Mouse (Mus musculus) midbrain, embryonic 16.5 days (tissue): ENCODE measurements around the gene Wdr44. TPM values are rescaled to one million over a fixed set of nuclear protein-coding genes. Genes with fewer than 3 reads are reported as not detected.
A peak's percentile ranks its signal among the peaks of the same experiment; 100 is the strongest.

Source experiments
- ATAC-seq: fragments of 200-750 bp; cut with Nextera tagmentation; 2 replicates; pipeline ENCODE4 v1.8.0; 2017; ENCODE audit warnings: moderate TSS enrichment
- H3K27ac ChIP-seq: fragments of 300-500 bp; sonication (generic); 2 replicates; pipeline ENCODE4 v1.5.1; 2014; ENCODE audit warnings: mild to moderate bottlenecking, low read length, mixed read lengths
- H3K27me3 ChIP-seq: fragments of 300-500 bp; sonication (generic); 2 replicates; pipeline ENCODE4 v1.6.1; 2014; ENCODE audit warnings: low read depth, low read length, mixed read lengths; ENCODE audit not compliant: control insufficient read depth, insufficient read depth
- H3K36me3 ChIP-seq: fragments of 300-500 bp; sonication (generic); 2 replicates; pipeline ENCODE4 v1.6.1; 2014; ENCODE audit warnings: mild to moderate bottlenecking, low read length, moderate library complexity, mixed read lengths; ENCODE audit not compliant: control insufficient read depth, insufficient read depth
- H3K4me1 ChIP-seq: fragments of 300-500 bp; sonication (generic); 2 replicates; pipeline ENCODE4 v1.6.1; 2014; ENCODE audit warnings: mild to moderate bottlenecking, low read length, mixed read lengths; ENCODE audit not compliant: control insufficient read depth, insufficient read depth
- H3K4me2 ChIP-seq: fragments of 300-500 bp; sonication (generic); 2 replicates; pipeline ENCODE4 v1.6.1; 2014; ENCODE audit warnings: mild to moderate bottlenecking, low read length, mixed read lengths
- H3K4me3 ChIP-seq: fragments of 300-500 bp; sonication (generic); 2 replicates; pipeline ENCODE4 v1.5.1; 2014; ENCODE audit warnings: low read depth, mild to moderate bottlenecking, low read length, moderate library complexity, mixed read lengths
- H3K9ac ChIP-seq: fragments of 300-500 bp; sonication (generic); 2 replicates; pipeline ENCODE4 v1.6.1; 2014; ENCODE audit warnings: low read depth, low read length, mixed read lengths
- H3K9me3 ChIP-seq: fragments of 300-500 bp; sonication (generic); replicated peaks from 2 replicates; pipeline ENCODE4 v1.6.1; 2014; ENCODE audit warnings: mild to moderate bottlenecking, low read length, mixed read lengths; ENCODE audit not compliant: control insufficient read depth, poor library complexity, severe bottlenecking
- WGBS: fragments of 180-500 bp; shearing (Covaris S2); extraction: QIAGEN DNeasy Blood & Tissue Kit; methylation state at CpG from one replicate; pipeline ENCODE4 v1.1.7; 2014; 5-methylcytosine and 5-hydroxymethylcytosine counted together
- polyA plus RNA-seq: library from polyadenylated mRNA; unstranded; fragments of >200 nt; fragmentation: Nextera tagmentation; extraction: Ambion mirVana; gene quantifications from 2 replicates; pipeline ENCODE4 v1.2.1, GENCODE M21; 2015

Gene Wdr44
- polyA plus RNA-seq: 17.5 and 18.5 TPM in 2 replicates

DNA sequence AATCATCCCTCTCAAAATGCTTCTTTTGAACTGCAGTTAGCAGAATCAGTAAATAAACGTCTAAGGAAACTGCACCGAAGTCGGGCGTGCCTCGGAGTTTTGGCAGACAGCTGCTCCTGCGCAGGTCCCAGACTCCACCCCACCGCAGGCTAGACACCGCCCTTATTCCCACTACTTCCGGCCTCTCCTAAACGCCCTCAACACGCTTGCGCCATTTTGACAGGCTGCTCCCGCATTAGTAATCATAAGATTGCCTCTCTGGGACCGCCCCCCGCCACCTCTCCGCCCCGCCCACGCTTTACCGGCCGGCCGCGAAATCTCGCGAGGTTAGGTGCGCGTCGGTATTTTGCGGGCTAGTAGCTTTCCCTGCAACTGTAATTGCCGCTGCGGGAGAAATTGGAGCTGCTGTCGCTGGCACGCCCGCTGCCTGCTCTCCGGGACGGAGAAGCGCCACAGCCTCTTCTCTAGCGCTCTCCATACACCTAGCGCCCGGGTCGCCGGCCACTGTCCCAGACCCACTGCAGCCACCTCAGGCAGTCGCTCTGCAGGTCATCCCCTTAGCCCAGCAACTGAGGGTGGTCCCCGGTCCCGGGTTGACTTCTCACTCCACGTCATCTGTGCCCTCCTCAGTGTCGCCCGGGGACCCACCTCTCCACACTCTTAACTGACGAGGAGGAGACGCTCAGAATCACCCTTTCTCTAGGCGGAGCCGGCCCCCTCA, at the start of gene Wdr44:
Gene Wdr44, plus strand, starts transcription at position 330 of the 721 bp plus-strand sequence.
- Histone ChIP-seq H3K9me3 (no peaks in the 10 kb centered on the region), H3K27ac (peak within 1 kb of the TSS; percentile 87), H3K4me1 (no peaks in the 10 kb centered on the region), H3K9ac (peak within 1 kb of the TSS; percentile 70), H3K4me2 (peak within 1 kb of the TSS; percentile 58), H3K36me3 (no peaks in the 10 kb centered on the region), H3K27me3 (no peaks in the 10 kb centered on the region), H3K4me3 (peak within 1 kb of the TSS; percentile 58)
- WGBS: 12% methylated on average over 44 of the region's 51 CpGs
- ATAC-seq: peak; percentile 100

GRCm38 (mm10) chrX:23648371-23648770, 44.5 kb upstream of the Wdr44 start:
- no peak overlapping the region for H3K9ac ChIP-seq
- no peaks in the 10 kb centered on the region for H3K27me3 ChIP-seq
- H3K9me3 ChIP-seq: no peaks in the 10 kb centered on the region
- no peaks in the 10 kb centered on the region for H3K4me1 ChIP-seq
- no peak for ATAC-seq
- H3K4me3 ChIP-seq: no peak overlapping the region
- no peaks in the 10 kb centered on the region for H3K36me3 ChIP-seq
- no peak overlapping the region for H3K27ac ChIP-seq
- 100% methylated on average over 1 of the region's 1 CpGs for WGBS
- H3K4me2 ChIP-seq: no peak overlapping the region

DNA sequence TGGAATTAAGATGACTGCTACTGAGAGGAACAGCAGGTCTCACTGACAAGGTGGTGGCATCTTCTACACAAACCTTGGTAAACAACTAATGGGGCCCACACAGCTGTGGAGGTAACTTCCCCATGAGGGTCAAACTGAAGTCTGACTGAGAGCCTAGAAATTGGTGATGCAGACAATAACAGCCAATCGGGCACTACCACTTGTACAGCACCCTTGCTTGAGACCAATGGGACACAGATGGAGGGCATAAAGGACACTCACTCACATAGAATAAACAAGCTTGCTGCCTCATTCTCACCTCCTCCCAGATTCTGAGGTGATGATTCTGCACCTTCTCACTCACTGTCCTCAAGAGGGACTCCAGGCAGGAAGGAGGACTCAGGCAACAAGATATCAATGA, 30.6 kb upstream of the Wdr44 start:
- WGBS: 100% methylated on average over 1 of the region's 1 CpGs
- H3K9ac ChIP-seq: no peak overlapping the region
- H3K27me3 ChIP-seq: no peaks in the 10 kb centered on the region
- H3K4me2 ChIP-seq: no peak overlapping the region
- H3K36me3 ChIP-seq: no peaks in the 10 kb centered on the region
- ATAC-seq: no peak
- no peaks in the 10 kb centered on the region for H3K4me1 ChIP-seq
- no peaks in the 10 kb centered on the region for H3K9me3 ChIP-seq
- H3K27ac ChIP-seq: no peak overlapping the region
- no peak overlapping the region for H3K4me3 ChIP-seq

DNA sequence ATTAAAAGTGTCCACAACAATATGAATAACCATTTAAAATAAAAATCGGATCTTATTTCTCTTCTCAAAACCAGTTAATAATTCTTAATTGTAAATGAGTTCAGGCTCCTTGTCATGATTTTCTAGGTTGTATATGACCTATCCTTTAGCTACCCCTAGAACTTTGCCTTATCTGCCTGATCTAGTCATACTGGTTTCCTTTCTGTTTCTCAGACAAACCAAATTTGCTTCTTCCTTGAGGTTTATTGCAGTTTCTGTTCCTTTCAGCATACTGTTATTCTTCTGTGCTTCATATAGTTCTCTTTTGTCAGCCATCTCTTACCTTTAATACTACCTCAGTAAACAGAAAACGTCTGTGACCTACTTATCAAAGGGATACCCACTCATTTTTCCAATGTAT, 19.7 kb upstream of the Wdr44 start:
- Histone ChIP-seq H3K4me2 (no peak overlapping the region), H3K4me3 (no peak overlapping the region), H3K9me3 (no peaks in the 10 kb centered on the region), H3K36me3 (no peaks in the 10 kb centered on the region), H3K4me1 (no peaks in the 10 kb centered on the region), H3K27ac (no peak overlapping the region), H3K9ac (no peak overlapping the region), H3K27me3 (no peaks in the 10 kb centered on the region)
- WGBS: 75% methylated on average over 2 of the region's 2 CpGs
- ATAC-seq: no peak

DNA sequence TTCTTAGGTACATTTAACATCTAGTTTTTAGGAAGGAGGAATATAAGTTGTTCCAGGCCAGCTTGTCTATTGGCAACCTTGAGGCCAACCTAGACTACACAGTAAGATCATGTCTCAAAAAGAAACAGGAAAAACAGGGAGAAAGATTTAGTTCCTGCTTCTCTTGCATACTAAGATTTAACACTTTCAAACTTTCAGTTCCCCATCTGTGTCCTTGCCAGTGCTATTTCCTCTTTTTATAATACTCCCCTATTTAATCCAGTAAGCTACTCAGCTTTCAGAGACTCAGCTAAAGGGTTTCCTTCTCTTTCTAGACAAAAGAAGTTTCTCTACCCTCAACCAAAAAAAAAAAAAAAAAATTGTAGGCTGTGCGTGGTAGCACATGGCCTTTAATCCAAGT, 17.4 kb upstream of the Wdr44 start:
- H3K4me1 ChIP-seq: no peaks in the 10 kb centered on the region
- WGBS: 79% methylated on average over 1 of the region's 1 CpGs
- H3K9ac ChIP-seq: no peak overlapping the region
- no peak overlapping the region for H3K27ac ChIP-seq
- ATAC-seq: no peak
- no peak overlapping the region for H3K4me2 ChIP-seq
- H3K9me3 ChIP-seq: no peaks in the 10 kb centered on the region
- no peaks in the 10 kb centered on the region for H3K36me3 ChIP-seq
- no peak overlapping the region for H3K4me3 ChIP-seq
- no peaks in the 10 kb centered on the region for H3K27me3 ChIP-seq

DNA sequence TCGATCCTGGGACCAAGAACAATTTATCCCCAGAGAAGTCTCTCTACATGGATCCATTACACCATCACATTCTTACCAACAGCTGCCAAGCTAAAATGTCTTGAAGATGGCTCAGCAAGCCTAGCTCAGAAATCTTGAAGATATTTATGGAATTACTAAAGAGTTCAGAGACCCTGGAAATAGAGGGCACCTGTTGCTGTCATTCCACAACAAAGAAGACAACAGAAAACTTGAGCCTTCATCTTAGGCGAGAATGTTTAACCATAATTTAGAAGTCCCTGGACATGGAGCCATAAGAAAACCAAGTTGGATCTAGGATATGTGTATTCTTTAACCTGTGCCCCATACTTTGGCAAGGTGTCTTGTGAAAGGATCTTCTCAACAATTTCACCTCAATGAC, 16.3 kb upstream of the Wdr44 start:
- Histone ChIP-seq H3K4me3 (no peak overlapping the region), H3K4me2 (no peak overlapping the region), H3K27ac (no peak overlapping the region), H3K36me3 (no peaks in the 10 kb centered on the region), H3K27me3 (no peaks in the 10 kb centered on the region), H3K4me1 (no peaks in the 10 kb centered on the region), H3K9me3 (no peaks in the 10 kb centered on the region), H3K9ac (no peak overlapping the region)
- no peak for ATAC-seq
- WGBS: 84% methylated on average over 2 of the region's 2 CpGs

DNA sequence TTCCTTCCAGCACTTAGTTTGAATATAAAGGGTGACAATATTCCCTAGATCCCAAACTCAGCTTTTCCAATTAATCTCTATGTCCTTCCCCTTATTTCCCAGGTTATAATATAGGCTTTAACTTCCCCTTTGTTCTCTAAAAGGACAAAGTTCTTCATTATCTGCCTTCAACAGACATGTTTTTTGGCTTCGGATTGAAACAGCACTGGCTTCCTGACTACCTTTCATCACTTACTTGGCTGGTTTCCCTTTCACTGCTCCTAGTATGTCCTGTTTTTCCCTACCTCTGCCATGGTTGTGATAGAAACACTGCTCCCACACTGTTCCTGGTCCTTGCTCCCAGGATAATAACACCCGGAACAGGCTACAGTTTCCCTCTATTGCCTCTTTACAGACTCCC, 15.3 kb upstream of the Wdr44 start:
- no peak overlapping the region for H3K9ac ChIP-seq
- H3K4me1 ChIP-seq: no peaks in the 10 kb centered on the region
- no peaks in the 10 kb centered on the region for H3K36me3 ChIP-seq
- ATAC-seq: no peak
- H3K4me2 ChIP-seq: no peak overlapping the region
- 82% methylated on average over 2 of the region's 2 CpGs for WGBS
- H3K27ac ChIP-seq: no peak overlapping the region
- H3K9me3 ChIP-seq: no peaks in the 10 kb centered on the region
- no peaks in the 10 kb centered on the region for H3K27me3 ChIP-seq
- no peak overlapping the region for H3K4me3 ChIP-seq

GRCm38 (mm10) chrX:23692336-23692721, 522 bp upstream of the Wdr44 start:
- ATAC-seq: peak; percentile 29
- WGBS: 15% methylated on average over 5 of the region's 5 CpGs

DNA sequence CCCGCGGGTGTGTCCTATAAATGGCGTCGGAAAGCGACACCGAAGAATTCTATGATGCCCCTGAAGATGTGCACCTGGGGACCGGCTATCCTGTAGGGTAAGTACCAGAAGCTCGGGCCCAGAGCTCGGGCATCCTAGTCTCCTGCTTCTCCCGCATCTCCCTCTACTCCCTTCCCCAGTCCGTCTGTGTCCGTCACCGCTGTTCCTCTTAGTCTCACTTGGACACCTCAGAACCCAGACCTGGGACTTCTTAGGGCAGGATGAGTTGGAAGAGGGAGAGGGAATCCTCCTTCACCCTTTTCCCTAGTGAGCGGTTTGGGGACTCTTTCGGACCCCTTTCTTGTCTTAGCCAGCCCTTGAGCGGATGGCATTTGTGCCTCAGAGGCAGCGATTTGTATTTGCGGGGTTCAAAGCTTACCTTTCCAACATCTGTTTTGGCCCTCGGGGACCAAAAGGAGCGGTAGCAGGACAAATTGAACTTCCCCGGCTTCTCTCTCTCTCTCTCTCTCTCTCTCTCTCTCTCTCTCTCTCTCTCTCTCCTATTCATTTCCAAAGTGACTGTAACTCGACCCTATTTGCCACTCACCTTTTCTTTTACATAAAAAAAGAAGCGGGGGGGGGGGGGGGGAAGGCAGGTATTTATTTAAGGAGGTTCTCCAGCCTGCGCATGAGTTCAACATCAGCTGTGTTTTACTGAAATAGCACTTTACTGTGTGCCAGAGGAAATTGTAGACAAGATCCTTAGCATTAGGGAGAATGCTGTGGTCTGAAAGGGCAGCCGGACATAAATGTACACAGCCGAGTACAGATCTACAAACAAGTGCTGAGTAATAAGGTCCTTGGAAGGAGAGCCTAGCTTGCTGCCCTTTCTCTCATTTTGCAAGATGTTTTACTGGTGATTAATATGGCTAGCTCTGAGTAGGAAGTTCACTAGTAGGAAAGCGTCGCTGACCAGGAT, 871 bp downstream of the Wdr44 start:
- Histone ChIP-seq H3K27me3 (no peaks in the 10 kb centered on the region), H3K4me2 (peak overlapping the region; percentile 58), H3K9ac (peak overlapping the region; percentile 70), H3K9me3 (no peaks in the 10 kb centered on the region), H3K4me1 (no peaks in the 10 kb centered on the region), H3K4me3 (peak overlapping the region; percentile 58), H3K27ac (peak overlapping the region; percentile 87), H3K36me3 (no peaks in the 10 kb centered on the region)
- WGBS: 10% methylated on average over 25 of the region's 28 CpGs
- ATAC-seq: no peak

More at GRCm38 (mm10) chrX:23692336-23692721, 522 bp upstream of the Wdr44 start:
- peak overlapping the region; percentile 10; the same call in 1 of the 2 replicates for H3K9ac ChIP-seq
- H3K36me3 ChIP-seq: no peaks in the 10 kb centered on the region
- H3K4me1 ChIP-seq: no peaks in the 10 kb centered on the region
- peak overlapping the region; percentile 33; the same call in 1 of the 2 replicates for H3K27ac ChIP-seq
- no peaks in the 10 kb centered on the region for H3K27me3 ChIP-seq
- H3K4me2 ChIP-seq: peak overlapping the region; percentile 54
- H3K4me3 ChIP-seq: peak overlapping the region; percentile 58
- no peaks in the 10 kb centered on the region for H3K9me3 ChIP-seq
